Mouse (Mus musculus): Measurements from ENCODE around the gene Apobec1. TPM values are rescaled to one million over a fixed set of nuclear protein-coding genes. Genes with fewer than 3 reads are reported as not detected.

Gene Apobec1
- 10 to 100 TPM; 12.1 to 15.3 TPM for total RNA-seq (2023)

GRCm38 (mm10) chr6:122602242-122602991, at the start of gene Apobec1:
Gene Apobec1 (minus strand): TSS chr6:122602444.

GRCm38 (mm10) chr6:122626110-122626509, 23.9 kb upstream of the Apobec1 start, which contains the start of gene Dppa3:
Gene Dppa3 (plus strand): TSS chr6:122626410.

GRCm38 (mm10) chr6:122609771-122610170, 7.5 kb upstream of the Apobec1 start, which contains the start of gene Gdf3:
Gene Gdf3 (minus strand): TSS chr6:122610087.

GRCm38 (mm10) chr6:122553606-122554005, 48.6 kb downstream of the Apobec1 start, which contains the start of gene Aicda:
Gene Aicda (plus strand): TSS chr6:122553801.

Other genes with a start within 250 kb of the Apobec1 start
- gene Rimklb, start 103.7 kb downstream of the Apobec1 start, total RNA-seq (2023) = not detected
- gene Mfap5, start 96.6 kb downstream of the Apobec1 start, total RNA-seq (2023) = not detected
- not detected for gene Aicda, start 48.6 kb downstream of the Apobec1 start, total RNA-seq (2023)
- not detected for gene Gdf3, start 7.6 kb upstream of the Apobec1 start, total RNA-seq (2023)
- gene Dppa3, start 24.0 kb upstream of the Apobec1 start, total RNA-seq (2023) = under 1 TPM in 1 of 2 experiments, not detected in 1; 0.87 TPM
- gene Nanog, start 105.0 kb upstream of the Apobec1 start, total RNA-seq (2023) = not detected
- gene Slc2a3, start 199.2 kb upstream of the Apobec1 start, total RNA-seq (2023) = 10 to 100 TPM; 36.1 to 41.3 TPM
- 10 to 100 TPM; 35.5 to 38.6 TPM for gene Foxj2, start 217.5 kb upstream of the Apobec1 start, total RNA-seq (2023)

Data from T-cell, adult 66 days (primary cell).